Mouse (Mus musculus) fibroblast of lung, adult 2 months (primary cell): ENCODE measurements around the gene 4930404H24Rik.
"Not testable (repeated sequence)": the region's sequence is repeated elsewhere in the genome, so short reads cannot be mapped to it uniquely, and the experiment has no call there.

Experiments
- DNase-seq: peaks from one replicate; pipeline ENCODE4 v3.0.0-alpha.2; 2011; ENCODE audit warnings: low read depth

Gene 4930404H24Rik

GRCm38 (mm10) chr2:153478583-153478982 lies 14.0 kb upstream of the 4930404H24Rik start:
- no peak for DNase-seq

- no peak for DNase-seq
Observed at GRCm38 (mm10) chr2:153479486-153479885, 13.1 kb upstream of the 4930404H24Rik start.

DNA sequence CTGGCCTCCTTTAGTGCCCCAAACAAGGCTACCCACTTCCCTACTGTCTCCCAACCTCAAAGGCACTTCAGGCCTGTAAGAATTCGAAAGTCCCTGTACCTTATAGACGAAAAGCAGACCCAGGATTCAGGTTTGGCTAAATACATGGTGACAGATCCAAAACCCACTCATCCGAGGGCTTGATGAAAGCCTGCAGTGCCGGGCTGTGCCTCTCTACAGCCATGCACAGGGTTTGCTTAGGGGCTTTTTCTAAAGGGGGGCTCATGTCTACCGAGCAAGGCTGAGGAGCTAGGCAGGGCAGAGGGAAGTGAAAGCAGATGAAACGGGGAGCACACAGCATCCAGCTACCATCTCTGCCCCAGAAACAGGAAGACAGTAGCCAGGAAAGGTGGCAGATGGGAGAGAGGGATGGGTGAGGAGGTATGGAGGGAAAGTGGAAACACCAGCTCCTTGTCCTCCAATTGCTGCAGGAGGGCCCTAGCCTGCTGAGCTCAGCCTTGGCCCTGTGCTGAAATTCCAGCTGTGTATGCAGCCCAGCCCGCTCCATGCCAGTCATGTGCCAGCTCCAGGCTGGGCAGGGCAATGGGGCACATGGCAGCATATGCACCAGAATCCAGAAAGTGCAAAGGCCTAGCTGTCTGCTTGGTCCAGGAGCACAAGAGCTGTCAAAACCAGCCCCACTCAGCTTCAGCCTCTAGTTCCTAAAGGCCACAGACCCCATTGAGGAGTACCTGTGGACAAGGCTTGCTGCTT lies 11.3 kb upstream of the 4930404H24Rik start:
- no peak for DNase-seq

GRCm38 (mm10) chr2:153481861-153482120 lies 10.8 kb upstream of the 4930404H24Rik start:
- DNase-seq: no peak

DNA sequence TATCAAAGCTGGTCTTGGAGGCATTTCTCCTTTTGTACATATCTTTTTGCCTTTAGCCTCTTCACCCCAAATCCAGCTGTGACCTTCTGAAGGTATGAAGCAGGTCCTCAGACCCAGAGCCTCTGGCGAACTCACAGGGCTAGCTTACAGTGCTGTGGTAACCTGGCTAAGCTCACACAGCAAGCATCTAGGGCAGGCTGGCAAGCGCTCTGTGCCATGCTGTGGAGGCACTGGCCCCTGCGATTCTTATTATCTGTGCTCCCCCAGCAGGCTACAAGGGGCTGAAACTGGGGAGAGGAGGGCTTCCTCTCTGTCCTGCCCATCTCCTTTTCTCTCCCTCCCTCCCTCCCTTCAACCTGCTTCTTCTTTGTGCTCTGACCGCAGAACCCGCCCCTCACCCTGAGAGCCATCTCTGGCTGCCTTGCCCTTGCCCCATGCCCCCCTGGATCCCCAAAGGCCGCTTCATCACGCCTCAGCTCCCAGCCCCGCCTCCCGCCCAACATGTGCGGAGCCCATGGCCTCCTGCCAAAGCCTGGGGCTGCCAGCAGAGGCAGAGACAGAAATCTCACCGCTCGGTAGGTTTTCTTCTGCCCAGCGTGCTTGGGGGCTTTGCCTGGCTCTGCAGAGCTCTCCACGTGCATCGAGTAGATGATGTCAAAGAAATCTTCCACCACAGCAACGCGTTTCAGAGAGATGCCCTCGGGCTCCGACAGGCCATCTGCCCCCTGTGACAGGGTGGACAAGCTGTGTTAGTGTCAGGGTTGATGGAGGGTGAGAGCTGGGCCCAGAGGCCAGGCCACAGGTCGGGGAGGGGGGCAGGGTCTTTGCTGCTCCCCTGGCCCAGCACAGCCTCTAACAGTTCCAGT lies 9.2 kb upstream of the 4930404H24Rik start:
- DNase-seq: no peak

GRCm38 (mm10) chr2:153484071-153484470 lies 8.5 kb upstream of the 4930404H24Rik start:
- DNase-seq: no peak

DNA sequence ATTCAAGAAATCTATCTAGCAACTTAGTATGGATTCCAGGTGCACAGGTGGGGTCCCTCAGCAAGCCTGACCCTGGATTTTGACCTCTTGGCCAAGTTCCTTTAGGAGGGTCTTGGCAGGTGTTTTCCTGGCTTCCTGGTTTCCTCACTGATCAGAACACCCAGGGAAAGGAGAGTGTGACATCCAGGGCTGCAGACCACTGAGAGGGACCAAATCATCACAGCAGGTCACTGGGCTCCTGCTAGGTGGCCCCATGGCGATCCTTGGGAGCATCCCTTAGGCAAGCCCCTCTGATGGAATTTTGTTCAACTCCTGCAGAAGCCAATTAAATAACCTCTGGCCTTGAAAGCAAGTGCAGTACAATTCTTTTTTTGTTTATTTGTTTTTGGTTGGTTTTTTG lies 2.5 kb upstream of the 4930404H24Rik start:
- no peak for DNase-seq

DNA sequence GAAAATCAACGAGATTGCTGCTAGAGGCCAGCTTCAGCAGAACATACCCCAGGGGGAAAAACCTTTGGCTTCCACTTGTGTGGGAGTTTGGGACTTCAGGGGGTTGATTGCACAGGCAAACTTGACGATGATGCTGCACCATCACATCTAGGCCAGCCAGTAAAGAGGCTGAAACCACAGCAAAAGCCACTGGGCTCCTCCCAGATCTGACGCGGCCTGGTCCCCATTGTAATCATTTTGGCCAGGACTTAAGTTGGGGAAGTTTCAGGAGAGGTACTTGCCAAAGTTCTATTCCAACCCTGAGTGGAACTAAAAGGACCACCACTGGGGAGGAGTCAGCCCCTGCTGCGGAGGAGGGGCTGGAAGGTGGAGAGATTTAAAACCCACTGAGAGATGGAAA lies 1.6 kb upstream of the 4930404H24Rik start:
- DNase-seq: no peak

DNA sequence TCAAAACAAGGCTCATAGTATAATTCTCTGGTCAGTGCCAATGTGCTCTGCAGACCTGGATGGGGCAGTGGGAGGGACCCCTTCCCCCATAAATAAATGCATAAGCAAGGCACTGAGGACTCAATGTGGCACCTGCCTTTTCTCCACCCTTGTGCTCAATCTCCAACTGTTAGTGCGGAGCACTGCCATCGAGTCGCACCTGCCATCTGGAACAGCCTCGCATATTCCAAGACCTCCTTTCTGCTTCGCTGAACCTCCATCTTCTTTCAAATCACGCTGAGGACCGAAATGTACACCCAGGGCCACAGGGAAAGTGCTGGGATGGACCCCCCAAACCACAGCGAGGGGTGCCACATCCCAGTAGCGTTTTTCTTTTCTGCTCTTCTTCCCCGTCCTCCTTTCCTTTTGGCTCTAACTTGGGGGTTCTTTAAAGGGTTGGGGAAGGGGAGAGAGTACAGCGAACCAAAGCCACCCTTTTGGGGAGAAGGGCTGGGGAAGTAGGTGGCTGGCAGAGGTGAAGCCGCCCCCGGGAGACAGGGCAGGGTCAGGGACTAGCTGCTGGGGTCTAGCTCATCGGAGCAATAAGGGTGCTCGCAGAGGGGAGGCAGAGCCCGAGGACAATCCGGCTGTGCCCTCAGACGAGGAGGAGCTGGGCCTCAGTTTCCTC lies 945 bp upstream of the 4930404H24Rik start:
- no peak for DNase-seq

DNA sequence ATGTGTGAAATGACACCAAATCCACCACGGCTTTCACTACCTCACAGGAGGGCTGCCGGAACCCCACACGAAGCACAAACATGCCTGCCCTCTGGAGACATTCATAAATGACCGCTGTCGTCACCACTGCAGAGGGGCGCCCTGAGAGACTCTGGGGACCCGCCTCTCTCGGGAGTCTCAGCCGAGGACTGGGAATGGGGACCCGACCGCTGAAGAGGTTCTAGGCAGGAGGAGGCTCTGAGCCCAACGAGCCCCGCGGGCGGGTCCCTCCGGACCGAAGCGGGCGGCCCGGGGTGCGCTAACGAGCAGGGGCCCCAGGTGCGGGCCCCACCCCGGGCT lies 442 bp upstream of the 4930404H24Rik start:
- no peak for DNase-seq

DNA sequence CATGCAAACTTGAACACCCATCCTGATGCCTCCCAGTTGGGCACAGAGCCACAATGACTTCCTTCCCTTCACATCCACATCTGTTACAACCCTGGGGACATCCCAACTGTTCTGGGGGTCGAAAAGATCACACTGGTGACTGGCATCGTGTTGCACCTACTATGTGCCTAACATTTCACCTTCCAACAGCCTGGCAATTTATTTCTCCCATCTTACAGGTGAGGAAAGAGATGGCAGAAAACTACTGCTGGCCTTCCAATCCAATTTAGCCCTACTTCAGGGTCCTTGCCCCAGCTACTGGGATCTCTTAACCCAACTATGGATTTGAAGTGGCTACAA lies 772 bp downstream of the 4930404H24Rik start:
- DNase-seq: no peak

DNA sequence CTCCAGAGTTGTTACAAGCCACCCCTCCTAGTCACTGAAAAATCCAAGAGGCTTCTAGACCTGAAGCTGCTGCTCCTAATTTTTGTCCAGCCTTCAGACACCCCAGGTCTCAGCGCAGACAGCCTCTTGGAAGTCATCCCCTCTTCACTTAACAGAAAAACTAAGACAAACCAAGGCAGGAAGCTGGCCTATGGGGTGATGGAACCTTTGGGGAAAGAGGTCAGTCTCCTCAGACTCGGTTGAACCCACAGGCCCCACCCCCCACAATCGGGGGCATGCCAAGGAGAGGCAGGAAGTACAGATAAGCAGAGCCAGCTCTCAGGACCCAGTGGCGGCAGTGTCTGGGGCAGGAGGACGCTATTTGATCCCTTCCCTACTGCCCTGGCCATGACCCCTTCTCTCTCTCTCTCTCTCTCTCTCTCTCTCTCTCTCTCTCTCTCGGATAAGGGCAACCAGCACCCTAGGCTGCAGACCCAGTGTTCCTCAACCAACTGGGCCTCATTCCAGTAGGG lies 1.2 kb downstream of the 4930404H24Rik start:
- no peak for DNase-seq

DNA sequence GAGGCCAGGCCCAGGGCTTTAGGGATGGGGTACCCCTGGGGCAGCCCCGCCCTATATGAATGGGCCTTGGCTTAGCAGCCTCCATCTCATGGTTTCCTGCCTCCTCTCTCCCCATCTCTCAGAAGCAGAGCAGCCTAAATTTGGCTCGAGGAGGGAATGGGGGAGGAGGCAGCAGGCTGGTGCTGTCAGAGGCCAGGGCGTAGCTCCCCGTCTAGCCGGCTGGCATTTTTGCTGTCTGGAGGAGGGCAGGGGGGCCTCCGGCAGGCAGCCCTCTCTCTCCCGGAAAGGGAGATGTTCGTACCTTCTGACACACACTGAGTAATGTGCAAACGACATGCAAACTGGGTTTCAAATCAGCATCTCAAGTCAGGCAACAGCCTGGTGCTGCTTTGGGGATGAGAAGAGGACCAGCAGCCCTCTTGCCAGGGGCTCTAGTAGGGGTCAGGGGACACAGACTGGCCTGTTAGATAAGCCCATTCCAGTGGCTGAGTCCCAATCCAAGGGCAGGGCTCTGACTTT lies 1.8 kb downstream of the 4930404H24Rik start:
- no peak for DNase-seq

- DNase-seq: not testable (repeated sequence)
Observed at GRCm38 (mm10) chr2:153495391-153495790, 2.8 kb downstream of the 4930404H24Rik start.

DNA sequence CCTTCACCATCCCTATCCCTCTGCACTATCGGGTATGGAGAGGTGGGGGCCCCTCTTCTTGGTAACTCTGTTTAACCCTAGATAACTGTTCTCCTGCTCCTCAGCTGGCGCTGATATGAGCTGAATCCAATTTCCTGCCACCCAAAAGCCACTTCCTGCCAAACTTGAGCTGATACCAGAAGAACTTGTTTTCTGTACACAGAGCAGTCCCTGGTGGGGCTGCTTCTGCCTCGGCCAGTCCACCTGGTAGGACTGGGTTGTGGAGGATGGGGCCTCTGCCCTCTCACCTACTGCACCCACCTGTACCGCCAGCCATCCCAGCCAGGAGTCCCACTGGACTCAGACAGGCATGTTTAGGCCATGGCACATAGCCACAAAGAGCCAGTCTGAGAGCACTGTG lies 3.2 kb downstream of the 4930404H24Rik start:
- DNase-seq: no peak

DNA sequence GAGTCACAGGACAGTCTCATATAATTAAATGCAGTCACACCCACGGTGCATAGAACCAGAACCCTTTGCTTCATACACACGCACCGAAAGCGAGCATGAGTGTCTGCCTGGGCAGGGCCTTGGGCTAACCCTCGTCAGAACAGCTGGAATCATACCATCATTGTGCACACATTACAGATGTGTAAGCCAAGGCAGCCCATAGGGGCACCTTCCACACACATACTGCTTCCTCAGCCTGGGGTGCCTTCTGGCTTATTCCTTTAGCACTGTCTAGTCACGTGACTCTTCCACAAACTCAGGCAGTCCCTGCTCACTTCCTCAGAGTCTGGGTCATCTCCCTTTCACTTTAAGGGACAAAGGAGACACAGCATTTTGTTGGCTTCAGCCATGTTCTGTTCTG lies 3.7 kb downstream of the 4930404H24Rik start:
- DNase-seq: no peak

- DNase-seq: no peak
Observed at GRCm38 (mm10) chr2:153496898-153497297, 4.3 kb downstream of the 4930404H24Rik start.

- no peak for DNase-seq
Observed at GRCm38 (mm10) chr2:153499154-153499553, 6.6 kb downstream of the 4930404H24Rik start.

DNA sequence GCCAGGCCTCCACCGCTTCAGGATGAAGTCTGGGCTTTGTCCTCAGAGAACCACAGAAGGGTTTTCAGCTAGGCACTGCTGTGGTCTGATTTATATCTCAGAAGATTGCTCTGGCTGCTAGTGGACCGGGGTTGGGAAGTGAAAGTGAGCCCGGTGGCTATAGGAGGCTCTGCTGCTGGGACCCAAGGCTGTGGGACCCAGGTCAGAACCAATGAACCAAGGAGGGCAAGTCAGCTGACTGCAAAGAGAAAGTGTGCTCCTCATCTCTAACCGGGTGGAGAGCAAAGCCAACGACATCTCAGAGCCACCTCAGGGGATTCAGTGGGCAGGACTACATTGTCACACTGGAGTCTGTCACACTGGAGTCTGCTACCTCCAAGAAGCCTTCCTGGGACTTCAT lies 13.8 kb downstream of the 4930404H24Rik start:
- DNase-seq: no peak

DNA sequence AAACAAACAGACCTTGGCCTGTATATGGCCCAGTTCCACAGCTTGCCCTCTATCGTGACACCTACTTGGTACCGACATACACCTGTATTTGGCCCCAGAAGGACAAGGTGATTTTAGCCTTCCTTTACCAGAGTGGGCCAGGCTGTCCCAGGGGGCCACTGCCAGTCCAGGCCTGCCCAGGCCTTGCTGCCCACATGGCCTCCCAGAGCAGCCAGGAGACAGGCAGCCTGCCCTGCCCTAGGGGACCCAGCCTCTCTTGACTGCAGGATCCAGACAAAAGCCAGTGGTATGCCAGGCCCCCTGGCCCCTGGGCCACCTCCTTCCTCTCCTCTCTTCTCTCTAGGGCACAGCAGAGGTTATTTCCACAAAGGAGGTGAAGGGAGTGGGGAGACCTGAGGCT lies 15.4 kb downstream of the 4930404H24Rik start:
- DNase-seq: no peak

DNA sequence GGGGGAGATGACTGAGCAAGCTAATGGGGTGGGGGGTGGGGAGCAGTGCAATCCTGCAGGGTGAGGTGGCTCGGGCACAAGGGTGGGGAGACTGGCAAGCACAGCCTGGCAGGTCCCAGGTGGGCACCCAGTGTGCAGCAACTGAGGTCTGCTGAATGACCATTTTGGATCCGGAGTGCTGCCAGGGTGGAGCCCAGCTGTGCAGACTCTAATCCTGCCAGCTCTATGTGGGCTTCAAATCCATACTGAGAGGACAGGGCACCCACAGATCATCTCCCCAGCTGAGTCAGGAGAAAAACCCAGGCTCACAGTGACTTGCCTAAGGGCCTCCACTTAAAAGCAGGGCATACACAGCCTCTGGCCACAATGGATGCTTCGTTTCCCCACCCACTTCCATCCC lies 15.8 kb downstream of the 4930404H24Rik start:
- no peak for DNase-seq

GRCm38 (mm10) chr2:153509211-153510029 lies 16.8 kb downstream of the 4930404H24Rik start:
- no peak for DNase-seq
